Mouse (Mus musculus) liver, embryonic 12.5 days (tissue): ENCODE data around the gene A2ml1. TPM values are rescaled to one million over a fixed set of nuclear protein-coding genes. Genes with fewer than 3 reads are reported as not detected.

Source experiments
- ATAC-seq: fragments of 200-750 bp; cut with Nextera tagmentation; 2 replicates; pipeline ENCODE4 v1.8.0; 2017; ENCODE audit warnings: moderate number of reproducible peaks, mild to moderate bottlenecking, moderate library complexity
- H3K27ac ChIP-seq: fragments of 300-500 bp; sonication (generic); 2 replicates; pipeline ENCODE4 v1.5.1; 2016; ENCODE audit warnings: mild to moderate bottlenecking
- H3K27me3 ChIP-seq: fragments of 300-500 bp; sonication (generic); replicated peaks from 2 replicates; pipeline ENCODE4 v1.6.1; 2016; ENCODE audit warnings: mild to moderate bottlenecking, moderate library complexity
- H3K36me3 ChIP-seq: fragments of 300-500 bp; sonication (generic); 2 replicates; pipeline ENCODE4 v1.6.1; 2016; ENCODE audit warnings: mild to moderate bottlenecking, moderate library complexity
- H3K4me1 ChIP-seq: fragments of 300-500 bp; sonication (generic); 2 replicates; pipeline ENCODE4 v1.6.1; 2016
- H3K4me2 ChIP-seq: fragments of 300-500 bp; sonication (generic); 2 replicates; pipeline ENCODE4 v1.6.1; 2016; ENCODE audit warnings: mild to moderate bottlenecking, moderate library complexity
- H3K4me3 ChIP-seq: fragments of 300-500 bp; sonication (generic); 2 replicates; pipeline ENCODE4 v1.5.1; 2016; ENCODE audit warnings: mild to moderate bottlenecking, moderate library complexity
- H3K9ac ChIP-seq: fragments of 300-500 bp; sonication (generic); 2 replicates; pipeline ENCODE4 v1.6.1; 2016; ENCODE audit warnings: mild to moderate bottlenecking, moderate library complexity
- H3K9me3 ChIP-seq: fragments of 300-500 bp; sonication (generic); replicated peaks from 2 replicates; pipeline ENCODE4 v1.6.1; 2016; ENCODE audit warnings: mild to moderate bottlenecking, moderate library complexity
- WGBS: fragments of 180-500 bp; shearing (Covaris S2); methylation state at CpG from one replicate; pipeline ENCODE4 v1.1.7; 2016; ENCODE audit not compliant: insufficient replicate concordance; 5-methylcytosine and 5-hydroxymethylcytosine counted together
- polyA plus RNA-seq: library from polyadenylated mRNA; unstranded; fragments of >200 nt; fragmentation: Nextera tagmentation; extraction: Ambion mirVana; gene quantifications from 2 replicates; pipeline ENCODE4 v1.2.1, GENCODE M21; 2016

The A2ml1 gene
- polyA plus RNA-seq, 1 experiment from 2014 or later, result 1.7 TPM

GRCm38 (mm10) chr6:128548532-128548931 lies 32.9 kb downstream of the A2ml1 start:
- 80% methylated on average over 10 of the region's 10 CpGs for WGBS
- Histone ChIP-seq H3K4me3 (no peak overlapping the region), H3K9me3 (no peaks in the 10 kb centered on the region), H3K4me2 (no peak overlapping the region), H3K27ac (no peak overlapping the region), H3K36me3 (no peaks in the 10 kb centered on the region), H3K9ac (no peak overlapping the region), H3K4me1 (no peaks in the 10 kb centered on the region), H3K27me3 (no peaks in the 10 kb centered on the region)
- no peak for ATAC-seq

GRCm38 (mm10) chr6:128545402-128545801 lies 36.0 kb downstream of the A2ml1 start:
- no peak overlapping the region for H3K4me2 ChIP-seq
- ATAC-seq, result no peak
- 57% methylated on average over 4 of the region's 4 CpGs for WGBS
- H3K9me3 ChIP-seq, result no peaks in the 10 kb centered on the region
- no peaks in the 10 kb centered on the region for H3K36me3 ChIP-seq
- no peaks in the 10 kb centered on the region for H3K27me3 ChIP-seq
- no peak overlapping the region for H3K4me3 ChIP-seq
- no peaks in the 10 kb centered on the region for H3K4me1 ChIP-seq
- H3K9ac ChIP-seq, result no peak overlapping the region
- no peak overlapping the region for H3K27ac ChIP-seq

- no peaks in the 10 kb centered on the region for H3K27me3 ChIP-seq
- H3K4me1 ChIP-seq, result no peaks in the 10 kb centered on the region
- no peaks in the 10 kb centered on the region for H3K36me3 ChIP-seq
- H3K9me3 ChIP-seq, result no peaks in the 10 kb centered on the region
- no peak for ATAC-seq
- no peak overlapping the region for H3K9ac ChIP-seq
- H3K4me3 ChIP-seq, result no peak overlapping the region
- no peak overlapping the region for H3K27ac ChIP-seq
- WGBS, result 65% methylated on average over 13 of the region's 13 CpGs
- H3K4me2 ChIP-seq, result no peak overlapping the region
Observed at GRCm38 (mm10) chr6:128543226-128543625, 38.2 kb downstream of the A2ml1 start.

GRCm38 (mm10) chr6:128535250-128535649 lies 46.2 kb downstream of the A2ml1 start:
- Histone ChIP-seq H3K4me3 (no peak overlapping the region), H3K4me2 (no peak overlapping the region), H3K27ac (no peak overlapping the region), H3K9ac (no peak overlapping the region), H3K36me3 (no peaks in the 10 kb centered on the region), H3K27me3 (no peaks in the 10 kb centered on the region), H3K4me1 (no peaks in the 10 kb centered on the region), H3K9me3 (no peaks in the 10 kb centered on the region)
- no peak for ATAC-seq
- WGBS, result 72% methylated on average over 2 of the region's 2 CpGs

- 71% methylated on average over 6 of the region's 6 CpGs for WGBS
- H3K4me2 ChIP-seq, result no peak overlapping the region
- H3K9ac ChIP-seq, result no peak overlapping the region
- no peak for ATAC-seq
- H3K9me3 ChIP-seq, result no peaks in the 10 kb centered on the region
- H3K4me3 ChIP-seq, result no peak overlapping the region
- no peaks in the 10 kb centered on the region for H3K4me1 ChIP-seq
- H3K27ac ChIP-seq, result no peak overlapping the region
- H3K27me3 ChIP-seq, result no peaks in the 10 kb centered on the region
- no peaks in the 10 kb centered on the region for H3K36me3 ChIP-seq
Observed at GRCm38 (mm10) chr6:128533296-128533695, 48.1 kb downstream of the A2ml1 start.

- no peak overlapping the region for H3K9ac ChIP-seq
- no peaks in the 10 kb centered on the region for H3K36me3 ChIP-seq
- H3K9me3 ChIP-seq, result no peaks in the 10 kb centered on the region
- no peak overlapping the region for H3K27ac ChIP-seq
- H3K4me1 ChIP-seq, result no peaks in the 10 kb centered on the region
- WGBS, result 72% methylated on average over 9 of the region's 9 CpGs
- no peaks in the 10 kb centered on the region for H3K27me3 ChIP-seq
- no peak for ATAC-seq
- H3K4me2 ChIP-seq, result no peak overlapping the region
- no peak overlapping the region for H3K4me3 ChIP-seq
Observed at GRCm38 (mm10) chr6:128532701-128533100, 48.7 kb downstream of the A2ml1 start.

GRCm38 (mm10) chr6:128528491-128528890 lies 52.9 kb downstream of the A2ml1 start:
- H3K4me1 ChIP-seq, result no peaks in the 10 kb centered on the region
- 0 out of 2 replicates have a peak, but pooled peaks cover 3% of the 10 kb centered on the region for H3K36me3 ChIP-seq
- no peak overlapping the region for H3K27ac ChIP-seq
- no peaks in the 10 kb centered on the region for H3K27me3 ChIP-seq
- H3K4me2 ChIP-seq, result no peak overlapping the region
- WGBS, result 69% methylated on average over 4 of the region's 4 CpGs
- ATAC-seq, result no peak
- peaks cover 4% of the 10 kb centered on the region for H3K9me3 ChIP-seq
- H3K4me3 ChIP-seq, result no peak overlapping the region
- H3K9ac ChIP-seq, result no peak overlapping the region

- Histone ChIP-seq H3K4me2 (no peak overlapping the region), H3K27me3 (no peaks in the 10 kb centered on the region), H3K9me3 (peaks cover 4% of the 10 kb centered on the region), H3K36me3 (0 out of 2 replicates have a peak, but pooled peaks cover 3% of the 10 kb centered on the region), H3K4me3 (no peak overlapping the region), H3K4me1 (no peaks in the 10 kb centered on the region), H3K27ac (no peak overlapping the region), H3K9ac (no peak overlapping the region)
- ATAC-seq, result no peak
- 9% methylated on average over 1 of the region's 1 CpGs for WGBS
Observed at GRCm38 (mm10) chr6:128527110-128527509, 54.3 kb downstream of the A2ml1 start.

- no peak for ATAC-seq
- WGBS, result 52% methylated on average over 4 of the region's 4 CpGs
Observed at GRCm38 (mm10) chr6:128526601-128527000, 54.8 kb downstream of the A2ml1 start, which contains the start of gene Pzp. Gene Pzp (minus strand): TSS chr6:128526720.

GRCm38 (mm10) chr6:128525801-128526200 lies 55.6 kb downstream of the A2ml1 start:
- Histone ChIP-seq H3K4me2 (no peak overlapping the region), H3K27ac (no peak overlapping the region)

More at GRCm38 (mm10) chr6:128526601-128527000, 54.8 kb downstream of the A2ml1 start, which contains the start of gene Pzp:
- H3K9ac ChIP-seq, result no peak within 1 kb of the TSS
- H3K27me3 ChIP-seq, result no peaks in the 10 kb centered on the region
- H3K9me3 ChIP-seq, result peaks cover 4% of the 10 kb centered on the region
- no peak within 1 kb of the TSS for H3K27ac ChIP-seq
- no peak within 1 kb of the TSS for H3K4me2 ChIP-seq
- H3K4me3 ChIP-seq, result no peak within 1 kb of the TSS
- 0 out of 2 replicates have a peak, but pooled peaks cover 3% of the 10 kb centered on the region for H3K36me3 ChIP-seq
- no peaks in the 10 kb centered on the region for H3K4me1 ChIP-seq

GRCm38 (mm10) chr6:128523360-128523759 lies 58.0 kb downstream of the A2ml1 start:
- WGBS, result 75% methylated on average over 3 of the region's 3 CpGs

More at GRCm38 (mm10) chr6:128525801-128526200, 55.6 kb downstream of the A2ml1 start:
- Histone ChIP-seq H3K36me3 (0 out of 2 replicates have a peak, but pooled peaks cover 3% of the 10 kb centered on the region), H3K4me3 (no peak overlapping the region), H3K27me3 (no peaks in the 10 kb centered on the region), H3K9me3 (peaks cover 4% of the 10 kb centered on the region), H3K4me1 (no peaks in the 10 kb centered on the region), H3K9ac (no peak overlapping the region)
- peak; percentile 58 for ATAC-seq
- WGBS, result 72% methylated on average over 4 of the region's 4 CpGs

GRCm38 (mm10) chr6:128519159-128519558 lies 62.2 kb downstream of the A2ml1 start:
- H3K36me3 ChIP-seq, result no peaks in the 10 kb centered on the region
- no peaks in the 10 kb centered on the region for H3K4me1 ChIP-seq
- no peak overlapping the region for H3K4me3 ChIP-seq
- H3K9ac ChIP-seq, result no peak overlapping the region
- H3K4me2 ChIP-seq, result no peak overlapping the region
- ATAC-seq, result no peak
- WGBS, result 74% methylated on average over 7 of the region's 7 CpGs
- H3K9me3 ChIP-seq, result no peaks in the 10 kb centered on the region; the same call in 1 of the 2 replicates
- no peak overlapping the region for H3K27ac ChIP-seq
- H3K27me3 ChIP-seq, result no peaks in the 10 kb centered on the region

More at GRCm38 (mm10) chr6:128523360-128523759, 58.0 kb downstream of the A2ml1 start:
- H3K4me3 ChIP-seq, result no peak overlapping the region
- H3K4me1 ChIP-seq, result no peaks in the 10 kb centered on the region
- H3K36me3 ChIP-seq, result 0 out of 2 replicates have a peak, but pooled peaks cover 3% of the 10 kb centered on the region
- H3K27me3 ChIP-seq, result no peaks in the 10 kb centered on the region
- H3K9me3 ChIP-seq, result peaks cover 4% of the 10 kb centered on the region
- ATAC-seq, result no peak
- no peak overlapping the region for H3K27ac ChIP-seq
- no peak overlapping the region for H3K9ac ChIP-seq
- H3K4me2 ChIP-seq, result no peak overlapping the region
